Mouse (Mus musculus): Measurements from ENCODE around the gene Chuk. TPM values are rescaled to one million over a fixed set of nuclear protein-coding genes. Genes with fewer than 3 reads are reported as not detected.

Chuk gene
- polyA plus RNA-seq, 1 experiment from 2014 or later: 62.6 TPM

DNA sequence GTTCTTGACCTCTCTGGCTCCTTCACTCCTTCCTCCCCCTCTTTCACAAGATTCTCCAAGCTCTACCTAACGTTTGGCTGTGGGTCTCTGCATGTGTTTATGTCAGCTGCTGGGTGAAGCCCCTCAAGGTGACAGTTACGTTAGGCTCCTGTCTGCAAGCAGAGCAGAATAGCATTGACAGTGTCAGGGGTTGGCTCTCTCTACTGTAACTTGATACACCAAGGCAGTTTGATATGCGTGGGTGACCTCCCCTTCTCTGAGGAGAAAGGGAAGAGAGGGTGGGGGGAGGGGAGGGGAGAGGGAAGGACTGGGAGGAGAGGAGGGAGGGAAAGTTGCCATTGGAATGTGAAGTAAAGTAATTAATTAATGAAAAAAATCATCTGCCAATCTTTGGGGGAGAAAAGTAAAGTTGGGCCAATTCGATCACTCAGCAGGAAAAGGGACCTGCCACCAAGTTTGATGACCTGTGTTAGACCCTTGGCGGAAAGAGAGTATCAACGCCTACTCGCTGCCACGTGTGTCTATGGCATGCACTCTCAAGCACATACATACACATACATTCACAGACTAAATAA is 80.2 kb downstream of the Chuk start:
- Histone ChIP-seq H3K4me1 (no peaks in the 10 kb centered on the region), H3K9ac (replicated peaks) (no peak overlapping the region), H3K4me3 (replicated peaks) (no peak overlapping the region), H3K9me3 (replicated peaks) (no peaks in the 10 kb centered on the region), H3K27me3 (replicated peaks) (no peaks in the 10 kb centered on the region), H3K36me3 (no peaks in the 10 kb centered on the region), H3K4me2 (no peak overlapping the region), H3K27ac (replicated peaks) (no peak overlapping the region)
- no peak for ATAC-seq (ENCODE audit: low FRiP score)
- WGBS: 73% methylated on average over 8 of the region's 8 CpGs

DNA sequence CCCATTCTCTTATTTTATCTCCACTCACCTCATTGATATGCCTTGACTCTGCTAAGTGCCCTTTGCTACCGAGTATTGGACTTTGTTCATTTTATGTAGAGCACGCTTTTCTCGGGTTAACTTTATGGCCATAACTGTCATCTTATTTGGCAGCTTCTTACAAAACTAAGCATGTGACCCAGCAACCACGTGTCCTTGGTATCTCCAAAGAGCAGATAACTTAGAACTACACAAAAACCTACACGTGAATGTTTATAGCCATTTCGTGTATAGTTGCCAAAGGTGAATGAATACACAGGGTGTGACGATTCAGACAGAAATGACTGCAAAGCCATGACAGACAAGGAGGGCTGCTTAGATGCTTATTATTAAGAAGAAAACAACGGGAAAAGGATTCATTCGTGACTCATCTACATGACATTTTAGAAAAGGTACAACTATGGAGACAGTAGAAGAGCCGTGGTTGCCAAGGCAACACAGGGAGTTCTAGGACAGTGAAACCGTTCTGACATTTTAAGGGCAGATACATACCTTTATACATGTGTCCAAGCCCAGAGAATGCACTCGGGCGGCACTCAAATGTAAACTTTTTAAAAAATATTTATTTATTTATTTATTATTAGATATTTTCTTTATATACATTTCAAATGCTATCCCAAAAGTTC is 82.2 kb downstream of the Chuk start:
- no peaks in the 10 kb centered on the region for H3K9me3 ChIP-seq (replicated peaks)
- 91% methylated on average over 13 of the region's 13 CpGs for WGBS
- ATAC-seq (ENCODE audit: low FRiP score): no peak

More for the DNA sequence above, 82.2 kb downstream of the Chuk start:
- H3K27ac ChIP-seq (replicated peaks): no peak overlapping the region
- no peaks in the 10 kb centered on the region for H3K27me3 ChIP-seq (replicated peaks)
- H3K9ac ChIP-seq (replicated peaks): no peak overlapping the region
- no peaks in the 10 kb centered on the region for H3K4me1 ChIP-seq
- no peaks in the 10 kb centered on the region for H3K36me3 ChIP-seq
- H3K4me3 ChIP-seq (replicated peaks): no peak overlapping the region
- H3K4me2 ChIP-seq: no peak overlapping the region

Other genes with a start within 250 kb of the Chuk start
- gene Dnmbp, start 167.3 kb downstream of the Chuk start, polyA plus RNA-seq (2015; fragmentation: Nextera tagmentation; extraction: Ambion mirVana): 8.0 and 12.7 TPM in 2 replicates
- gene Cpn1, start 120.9 kb downstream of the Chuk start, polyA plus RNA-seq (2015; fragmentation: Nextera tagmentation; extraction: Ambion mirVana): 0.10 and 1.3 TPM in 2 replicates
- gene Cyp2c23, start 78.3 kb downstream of the Chuk start, polyA plus RNA-seq (2015; fragmentation: Nextera tagmentation; extraction: Ambion mirVana): 0.09 TPM in 1 of 2 replicates, not detected in the other
- gene Erlin1, start 37.7 kb downstream of the Chuk start, polyA plus RNA-seq (2015; fragmentation: Nextera tagmentation; extraction: Ambion mirVana): 20.2 and 22.8 TPM in 2 replicates
- 29.8 and 31.1 TPM in 2 replicates for gene Cwf19l1, start 28.4 kb upstream of the Chuk start, polyA plus RNA-seq (2015; fragmentation: Nextera tagmentation; extraction: Ambion mirVana)
- gene Bloc1s2, start 39.0 kb upstream of the Chuk start, polyA plus RNA-seq (2015; fragmentation: Nextera tagmentation; extraction: Ambion mirVana): 158 and 169 TPM in 2 replicates
- gene Pkd2l1, start 85.0 kb upstream of the Chuk start, polyA plus RNA-seq (2015; fragmentation: Nextera tagmentation; extraction: Ambion mirVana): 3.0 and 3.7 TPM in 2 replicates
- 4.4 and 4.8 TPM in 2 replicates for gene Scd3, start 95.8 kb upstream of the Chuk start, polyA plus RNA-seq (2015; fragmentation: Nextera tagmentation; extraction: Ambion mirVana)
- gene Scd2, start 186.2 kb upstream of the Chuk start, polyA plus RNA-seq (2015; fragmentation: Nextera tagmentation; extraction: Ambion mirVana): 256 and 264 TPM in 2 replicates
- 0.09 and 0.15 TPM in 2 replicates for gene Scd4, start 225.6 kb upstream of the Chuk start, polyA plus RNA-seq (2015; fragmentation: Nextera tagmentation; extraction: Ambion mirVana)